Mouse (Mus musculus) E14TG2a.4 (cell line): Measurements from ENCODE around the gene Celsr1.

Experiments used
- CTCF ChIP-seq: conservative IDR thresholded peaks from 2 replicates; pipeline ENCODE4 v1.5.1; 2014; ENCODE audit warnings: low read length
- NANOG ChIP-seq: IDR thresholded peaks from 2 replicates; pipeline ENCODE4 v1.6.1; 2014; ENCODE audit warnings: borderline replicate concordance, low read length, mixed read lengths
- POU5F1 ChIP-seq: IDR thresholded peaks from 2 replicates; pipeline ENCODE4 v1.6.1; 2014; ENCODE audit warnings: low read length, borderline replicate concordance

DNA sequence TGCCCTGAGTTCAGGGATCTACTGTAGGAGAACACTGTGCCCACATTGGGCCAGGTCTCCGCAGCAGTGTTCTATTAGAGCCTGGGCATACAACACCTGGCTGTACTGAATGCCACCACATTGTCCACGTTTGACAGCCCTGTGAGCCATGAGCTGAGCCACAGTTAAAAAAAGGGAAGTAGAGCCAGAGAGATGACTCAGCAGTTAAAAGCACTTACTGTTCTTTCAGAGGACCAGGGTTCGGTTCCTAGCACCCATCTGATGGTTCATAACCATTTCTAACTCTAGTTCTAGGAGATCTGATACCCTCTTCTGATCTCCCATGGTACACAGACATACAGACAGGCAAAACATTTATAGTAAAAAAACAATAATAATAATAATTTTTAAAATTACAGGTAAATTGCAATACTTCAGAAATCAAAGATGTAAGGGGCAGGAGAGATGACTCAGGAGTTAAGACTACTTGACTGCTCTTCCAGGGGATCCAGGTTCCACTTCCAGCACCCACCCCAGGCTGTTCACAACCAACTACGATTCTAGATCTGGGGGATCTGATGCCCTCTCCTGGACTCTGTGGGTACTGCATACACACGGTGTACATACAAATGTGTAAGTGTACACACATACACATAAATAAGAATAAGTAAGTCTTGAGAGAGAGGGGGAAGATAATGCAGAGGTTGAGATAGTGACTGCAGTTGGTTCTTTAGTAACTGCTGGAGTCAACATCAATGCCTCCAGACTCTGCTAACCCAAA lies 14.6 kb downstream of the Celsr1 start:
- TF ChIP-seq CTCF (peak; percentile 61), NANOG (no peak), POU5F1 (no peak)
